In genomic region chr10:107205085-107205717, GRCm38 (mm10) we compare ENCODE assay signal across 16 mouse cellular contexts.
DNase-seq lines count a peak whose midpoint lies in the region; ATAC-seq and TF ChIP-seq lines count a peak whose summit lies in the region.
"Had no signal": no experiment of that assay in that cellular context is flagged by ENCODE, and none has a peak within 500 bp of the region (broad histone marks: within the 10 kb centered on the region; RNA-seq: fewer than 3 reads in every experiment).

No protein-coding gene starts in this region.

- H3K9me3 ChIP-seq in forebrain, postnatal 0 days (ENCODE audit: low read length): no peaks in the 10 kb centered on the region
- H3K9me3 ChIP-seq: heart, embryonic 13.5 days; limb, embryonic 12.5 days; neural tube, embryonic 15.5 days had no signal

- peak; percentile 45 for ATAC-seq in frontal cortex, adult (ENCODE audit: low TSS enrichment)
- no peak for ATAC-seq in forebrain, postnatal 0 days
- ATAC-seq: forebrain, embryonic 14.5 days; inflammation-experienced regulatory T-cells, adult 6 months had no signal

- H3K4me3 ChIP-seq in left cerebral cortex, adult 2 months: no peak overlapping the region; the same call in 1 of the 2 replicates
- no peak overlapping the region for H3K4me3 ChIP-seq in forebrain, postnatal 0 days (ENCODE audit: low read depth, low read length)
- H3K4me3 ChIP-seq: heart, embryonic 13.5 days; limb, embryonic 12.5 days; neural tube, embryonic 15.5 days had no signal

- H3K4me1 ChIP-seq in forebrain, postnatal 0 days (ENCODE audit: insufficient read depth): no peaks in the 10 kb centered on the region
- H3K4me1 ChIP-seq: heart, embryonic 13.5 days; limb, embryonic 12.5 days; neural tube, embryonic 15.5 days had no signal

- peak overlapping the region; percentile 51 for H3K27ac ChIP-seq in left cerebral cortex, adult 2 months
- no peak overlapping the region for H3K27ac ChIP-seq in forebrain, postnatal 0 days (ENCODE audit: low read depth, low read length)
- H3K27ac ChIP-seq: heart, embryonic 13.5 days; limb, embryonic 12.5 days; liver, embryonic 14.5 days; neural tube, embryonic 15.5 days had no signal

- no peak overlapping the region for H3K4me2 ChIP-seq in forebrain, postnatal 0 days (ENCODE audit: low read depth)
- H3K4me2 ChIP-seq: heart, embryonic 13.5 days; limb, embryonic 12.5 days; neural tube, embryonic 15.5 days had no signal

- no peaks in the 10 kb centered on the region for H3K36me3 ChIP-seq in forebrain, postnatal 0 days (ENCODE audit: insufficient read depth)
- H3K36me3 ChIP-seq: heart, embryonic 13.5 days; limb, embryonic 12.5 days; neural tube, embryonic 15.5 days had no signal

- WGBS in forebrain, postnatal 0 days: 42% methylated on average over 9 of the region's 9 CpGs

- H3K9ac ChIP-seq in forebrain, postnatal 0 days: no peak overlapping the region
- H3K9ac ChIP-seq: heart, embryonic 13.5 days; limb, embryonic 12.5 days; liver, embryonic 14.5 days; neural tube, embryonic 15.5 days had no signal

- intact Hi-C loops in left cerebral cortex, adult 2 months (cut with DNase I): no loop called here
- intact Hi-C loops in left cerebral cortex, postnatal 10 days (cut with DNase I): no loop called here

- no peak for TF ChIP-seq CTCF in left cerebral cortex, adult 2 months (IDR thresholded peaks at IDR 0.05)
- no peak for TF ChIP-seq CTCF in forebrain, postnatal 0 days (IDR thresholded peaks at IDR 0.05; ENCODE audit: low read depth)

- no peak for DNase-seq in frontal cortex, postnatal 10 days (ENCODE audit: low spot score in 2 of 2)
- no peak for DNase-seq in left cerebral cortex, adult 2 months (ENCODE audit: extremely low spot score in 1 of 2, low spot score in 2 of 2)
- no peak for DNase-seq in left cerebral cortex, postnatal 10 days (ENCODE audit: extremely low spot score in 1 of 2, low spot score in 2 of 2)
- DNase-seq in brain, adult 2 months (ENCODE audit: low read depth, low spot score): peak; percentile 26
- DNase-seq in gastrocnemius, postnatal 25 days: peak; percentile 5
- DNase-seq in urinary bladder, adult 18-20 months (ENCODE audit: low spot score in 2 of 2): no peak
- no peak for DNase-seq in forebrain, postnatal 0 days
- DNase-seq: adrenal gland, postnatal 36 days; layer of hippocampus, postnatal 36 days had no signal

- no peaks in the 10 kb centered on the region for H3K27me3 ChIP-seq in forebrain, postnatal 0 days (ENCODE audit: insufficient read depth, low read length)
- H3K27me3 ChIP-seq: heart, embryonic 13.5 days; limb, embryonic 12.5 days; neural tube, embryonic 15.5 days had no signal

Comparison
In these comparisons a context has a peak if more than half of its experiments do, and no peak if none do; other contexts are left out.
1. DNase-seq: peak in brain, adult 2 months (single experiment) and gastrocnemius, postnatal 25 days (single experiment); none in frontal cortex, postnatal 10 days (0 of 2), left cerebral cortex, adult 2 months (0 of 2), left cerebral cortex, postnatal 10 days (0 of 2), urinary bladder, adult 18-20 months (0 of 2) and forebrain, postnatal 0 days (single experiment).